Mouse (Mus musculus) liver, embryonic 13.5 days (tissue): ENCODE data around the gene Arl10. TPM values are rescaled to one million over a fixed set of nuclear protein-coding genes. Genes with fewer than 3 reads are reported as not detected.
"Not testable (repeated sequence)": the region's sequence is repeated elsewhere in the genome, so short reads cannot be mapped to it uniquely, and the experiment has no call there.

Source experiments
- ATAC-seq: fragments of 200-750 bp; cut with Nextera tagmentation; 2 replicates; pipeline ENCODE4 v1.8.0; 2017; ENCODE audit warnings: low read depth, mild to moderate bottlenecking, moderate number of reproducible peaks, moderate library complexity
- DNase-seq: peaks from one replicate; pipeline ENCODE4 v3.0.0; 2022
- H3K27ac ChIP-seq: fragments of 300-500 bp; sonication (generic); 2 replicates; pipeline ENCODE4 v1.5.1; 2015; ENCODE audit warnings: moderate library complexity, mild to moderate bottlenecking, inconsistent platforms
- H3K27me3 ChIP-seq: fragments of 300-500 bp; sonication (generic); 2 replicates; pipeline ENCODE4 v1.6.1; 2015; ENCODE audit warnings: mild to moderate bottlenecking, inconsistent platforms
- H3K36me3 ChIP-seq: fragments of 300-500 bp; sonication (generic); 2 replicates; pipeline ENCODE4 v1.6.1; 2015; ENCODE audit warnings: mild to moderate bottlenecking, inconsistent platforms
- H3K4me1 ChIP-seq: fragments of 300-500 bp; sonication (generic); replicated peaks from 2 replicates; pipeline ENCODE4 v1.6.1; 2015; ENCODE audit warnings: inconsistent platforms
- H3K4me2 ChIP-seq: fragments of 300-500 bp; sonication (generic); 2 replicates; pipeline ENCODE4 v1.6.1; 2015; ENCODE audit warnings: inconsistent platforms, mild to moderate bottlenecking, moderate library complexity
- H3K4me3 ChIP-seq: fragments of 300-500 bp; sonication (generic); replicated peaks from 2 replicates; pipeline ENCODE4 v1.5.1; 2015; ENCODE audit warnings: mild to moderate bottlenecking, inconsistent platforms
- H3K9ac ChIP-seq: fragments of 300-500 bp; sonication (generic); 2 replicates; pipeline ENCODE4 v1.6.1; 2015; ENCODE audit warnings: mild to moderate bottlenecking, inconsistent platforms
- H3K9me3 ChIP-seq: fragments of 300-500 bp; sonication (generic); replicated peaks from 2 replicates; pipeline ENCODE4 v1.6.1; 2016; ENCODE audit warnings: inconsistent platforms
- WGBS: fragments of 180-500 bp; shearing (Covaris S2); methylation state at CpG from one replicate; pipeline ENCODE4 v1.1.7; 2015; ENCODE audit not compliant: insufficient replicate concordance; 5-methylcytosine and 5-hydroxymethylcytosine counted together
- polyA plus RNA-seq: library from polyadenylated mRNA; unstranded; fragments of >200 nt; fragmentation: Nextera tagmentation; extraction: Ambion mirVana; gene quantifications from 2 replicates; pipeline ENCODE4 v1.2.1, GENCODE M21; 2015

Gene Arl10
- polyA plus RNA-seq, 1 experiment from 2014 or later = 9.0 TPM

DNA sequence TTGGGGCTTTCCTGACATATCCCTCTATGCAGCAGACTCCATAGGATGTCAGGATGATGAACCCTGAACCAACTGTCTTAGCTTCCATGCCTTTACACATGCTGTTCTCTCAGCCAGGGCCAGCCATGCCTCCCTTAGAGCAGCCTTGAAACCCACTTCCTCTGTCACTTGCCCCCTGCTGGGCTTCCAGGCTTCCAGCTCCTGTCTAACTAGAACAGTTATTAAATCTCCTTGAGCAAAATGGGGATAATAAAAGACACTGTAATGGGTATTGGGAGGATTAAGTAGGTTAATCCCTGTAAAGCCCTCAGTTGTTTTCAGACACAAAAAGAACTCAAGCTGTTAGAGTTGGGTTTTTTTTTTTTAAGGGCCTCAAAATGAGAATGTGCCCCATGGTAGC is 28.7 kb downstream of the Arl10 start:
- H3K4me2 ChIP-seq = no peak overlapping the region
- no peak for ATAC-seq
- no peak overlapping the region for H3K4me3 ChIP-seq
- peaks cover 23% of the 10 kb centered on the region for H3K4me1 ChIP-seq
- H3K27ac ChIP-seq = no peak overlapping the region
- peaks cover 57% of the 10 kb centered on the region for H3K36me3 ChIP-seq
- H3K9me3 ChIP-seq = no peaks in the 10 kb centered on the region
- no peaks in the 10 kb centered on the region for H3K27me3 ChIP-seq
- no peak for DNase-seq
- H3K9ac ChIP-seq = no peak overlapping the region

DNA sequence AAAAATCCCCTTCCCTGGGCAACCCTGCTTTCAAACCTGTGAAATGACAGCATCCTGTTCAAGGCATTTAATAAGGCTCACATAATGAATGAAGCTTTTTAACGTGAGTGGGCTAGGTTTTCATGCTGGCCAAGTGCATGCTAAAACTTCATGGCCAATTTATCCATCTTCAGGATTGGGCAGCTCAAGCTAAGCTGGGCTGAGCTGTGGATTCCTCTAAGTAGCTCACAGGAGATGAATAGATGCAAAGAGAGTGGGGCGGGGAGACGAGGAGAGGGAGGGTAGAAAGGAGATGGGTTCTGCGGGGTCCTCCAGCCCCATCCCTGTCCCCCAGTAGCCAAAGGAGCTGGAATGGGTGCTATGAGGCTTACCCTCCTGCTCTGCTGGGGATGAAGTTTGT is 29.4 kb downstream of the Arl10 start:
- Histone ChIP-seq H3K9ac (no peak overlapping the region), H3K36me3 (peaks cover 49% of the 10 kb centered on the region), H3K27me3 (no peaks in the 10 kb centered on the region), H3K4me2 (no peak overlapping the region), H3K4me3 (no peak overlapping the region), H3K4me1 (peaks cover 30% of the 10 kb centered on the region), H3K27ac (no peak overlapping the region), H3K9me3 (no peaks in the 10 kb centered on the region)
- DNase-seq (no peak), ATAC-seq (no peak)
- 82% methylated on average over 4 of the region's 4 CpGs for WGBS

DNA sequence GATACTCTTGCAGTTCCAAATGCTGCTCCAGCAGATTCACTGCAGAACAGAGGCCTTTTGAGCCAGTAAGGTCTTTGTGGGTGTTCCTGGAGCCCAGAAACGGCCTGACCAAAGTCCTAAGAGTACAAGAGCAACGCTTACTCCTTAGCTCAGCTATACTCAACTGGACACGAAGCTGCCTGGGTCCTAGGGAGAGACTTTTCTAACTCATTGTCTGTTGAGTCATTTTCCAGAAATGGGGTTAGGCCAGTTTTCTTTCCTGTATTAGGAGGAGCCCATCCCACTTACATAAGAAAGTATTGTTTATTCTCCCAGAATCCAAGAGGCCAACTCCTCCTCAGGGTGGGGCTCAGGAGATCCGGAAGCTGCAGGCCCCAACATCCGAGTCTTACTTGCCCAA is 30.6 kb downstream of the Arl10 start:
- peaks cover 41% of the 10 kb centered on the region for H3K36me3 ChIP-seq
- no peaks in the 10 kb centered on the region for H3K9me3 ChIP-seq
- no peak overlapping the region for H3K9ac ChIP-seq
- ATAC-seq (no peak), DNase-seq (no peak)
- peaks cover 42% of the 10 kb centered on the region for H3K4me1 ChIP-seq
- no peaks in the 10 kb centered on the region for H3K27me3 ChIP-seq
- no peak overlapping the region for H3K4me2 ChIP-seq
- WGBS = 84% methylated on average over 5 of the region's 5 CpGs
- no peak overlapping the region for H3K4me3 ChIP-seq
- no peak overlapping the region for H3K27ac ChIP-seq

DNA sequence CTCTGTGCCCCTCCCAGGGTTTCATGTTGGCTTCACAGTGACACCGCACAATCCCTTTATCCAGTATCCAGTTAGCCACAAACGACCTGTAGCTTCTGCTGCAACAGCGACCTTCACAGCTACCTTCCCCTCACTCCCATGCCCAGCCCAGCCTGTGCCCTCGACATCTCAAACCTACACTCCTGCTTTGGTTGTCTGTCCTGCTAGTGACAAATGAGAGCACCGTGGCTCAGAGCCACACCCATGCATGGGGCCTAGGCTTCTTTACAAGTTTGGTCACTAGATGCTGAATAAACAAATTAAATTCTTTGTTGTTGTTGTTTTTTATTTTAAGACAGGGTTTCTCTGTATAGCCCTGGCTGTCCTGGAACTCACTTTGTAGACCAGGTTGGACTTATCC is 32.4 kb downstream of the Arl10 start:
- Histone ChIP-seq H3K4me3 (peak overlapping the region; percentile 21; the same call in 1 of the 2 replicates), H3K27ac (peak overlapping the region; percentile 81), H3K27me3 (no peaks in the 10 kb centered on the region), H3K9me3 (no peaks in the 10 kb centered on the region), H3K36me3 (peaks cover 36% of the 10 kb centered on the region), H3K4me2 (peak overlapping the region; percentile 96), H3K4me1 (peaks cover 54% of the 10 kb centered on the region), H3K9ac (peak overlapping the region; percentile 48; the same call in 1 of the 2 replicates)
- ATAC-seq = peak; percentile 46; the same call in 1 of the 2 replicates
- DNase-seq = peak; percentile 29
- whole genome bisulfite sequencing = 31% methylated on average over 5 of the region's 5 CpGs

DNA sequence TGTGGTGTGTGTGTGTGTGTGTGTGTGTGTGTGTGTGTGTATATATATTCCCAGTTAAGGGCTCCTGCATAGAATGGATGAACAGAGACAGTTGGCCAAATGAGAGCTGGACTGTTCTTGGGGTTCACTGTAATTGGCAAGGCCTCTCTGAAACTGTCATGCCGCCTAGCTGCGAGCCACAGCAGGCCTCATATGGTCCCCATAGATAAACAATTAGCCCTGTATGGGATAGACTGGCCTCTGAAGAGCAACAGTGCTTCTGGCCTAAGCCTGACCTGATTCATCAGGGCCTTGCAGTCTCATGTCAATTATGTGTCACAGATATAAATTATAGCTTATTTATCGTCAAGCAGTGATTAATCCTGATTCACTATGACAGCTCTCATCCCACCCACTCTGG is 33.2 kb downstream of the Arl10 start:
- DNase-seq = peak; percentile 53
- peaks cover 33% of the 10 kb centered on the region for H3K36me3 ChIP-seq
- H3K9me3 ChIP-seq = no peaks in the 10 kb centered on the region
- H3K4me1 ChIP-seq = peaks cover 54% of the 10 kb centered on the region
- peak overlapping the region; percentile 81 for H3K27ac ChIP-seq
- peak overlapping the region; percentile 88; the same call in 1 of the 2 replicates for H3K4me3 ChIP-seq
- peak overlapping the region; percentile 22; the same call in 1 of the 2 replicates for H3K9ac ChIP-seq
- ATAC-seq = peak; percentile 81
- 40% methylated on average over 3 of the region's 3 CpGs for WGBS
- peak overlapping the region; percentile 96 for H3K4me2 ChIP-seq
- no peaks in the 10 kb centered on the region for H3K27me3 ChIP-seq

DNA sequence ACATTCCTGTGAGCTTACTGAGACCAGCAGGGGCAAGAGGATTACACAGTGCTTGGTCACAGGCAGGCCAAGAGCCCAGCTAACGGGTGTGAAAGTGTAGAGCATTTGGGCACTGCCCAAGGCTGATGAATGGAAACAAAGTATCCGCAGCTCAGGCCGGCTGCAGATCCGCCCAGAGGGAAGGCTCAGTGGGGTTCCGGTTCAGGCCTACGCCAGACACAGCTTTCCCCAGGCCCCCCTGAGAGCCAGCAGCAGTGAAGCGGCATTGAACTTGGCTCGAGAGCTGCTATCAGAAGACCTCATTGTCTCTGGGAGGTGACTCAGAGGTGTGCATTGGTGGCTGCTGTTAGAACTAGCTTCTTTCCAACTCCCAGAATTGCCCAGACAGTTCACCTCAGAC is 33.9 kb downstream of the Arl10 start:
- H3K4me1 ChIP-seq = peaks cover 54% of the 10 kb centered on the region
- peak overlapping the region; percentile 81 for H3K27ac ChIP-seq

DNA sequence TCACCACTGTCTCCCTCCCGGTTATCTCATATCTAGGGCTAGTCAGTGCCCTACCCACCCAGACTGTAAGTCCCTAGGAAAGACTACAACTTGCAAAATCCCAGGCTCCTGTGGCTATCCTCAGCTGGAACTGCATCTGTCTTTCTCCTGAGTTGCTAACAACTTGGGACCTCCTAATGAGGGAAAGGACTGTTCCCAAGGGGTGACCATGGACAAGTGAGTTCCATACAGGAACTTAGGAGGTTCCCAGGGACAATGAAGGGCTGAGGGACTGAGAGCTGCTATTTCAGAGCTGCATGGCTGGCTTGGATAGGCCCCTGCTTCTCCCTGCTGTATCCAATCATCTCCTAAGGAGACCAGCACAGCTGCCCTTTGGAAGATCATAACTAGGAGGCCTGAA is 34.5 kb downstream of the Arl10 start:
- Histone ChIP-seq H3K4me3 (peak overlapping the region; percentile 88), H3K27me3 (no peaks in the 10 kb centered on the region), H3K9me3 (no peaks in the 10 kb centered on the region), H3K4me2 (peak overlapping the region; percentile 96), H3K36me3 (peaks cover 25% of the 10 kb centered on the region), H3K9ac (peak overlapping the region; percentile 94), H3K4me1 (peaks cover 54% of the 10 kb centered on the region), H3K27ac (peak overlapping the region; percentile 81)
- DNase-seq (no peak), ATAC-seq (no peak)
- 26% methylated on average over 1 of the region's 1 CpGs for WGBS

More for the DNA sequence above, 33.9 kb downstream of the Arl10 start:
- H3K36me3 ChIP-seq = peaks cover 31% of the 10 kb centered on the region
- H3K4me2 ChIP-seq = peak overlapping the region; percentile 96
- H3K9ac ChIP-seq = peak overlapping the region; percentile 94
- WGBS = 57% methylated on average over 8 of the region's 8 CpGs
- no peaks in the 10 kb centered on the region for H3K9me3 ChIP-seq
- no peak for DNase-seq
- no peaks in the 10 kb centered on the region for H3K27me3 ChIP-seq
- peak overlapping the region; percentile 88 for H3K4me3 ChIP-seq
- no peak for ATAC-seq

DNA sequence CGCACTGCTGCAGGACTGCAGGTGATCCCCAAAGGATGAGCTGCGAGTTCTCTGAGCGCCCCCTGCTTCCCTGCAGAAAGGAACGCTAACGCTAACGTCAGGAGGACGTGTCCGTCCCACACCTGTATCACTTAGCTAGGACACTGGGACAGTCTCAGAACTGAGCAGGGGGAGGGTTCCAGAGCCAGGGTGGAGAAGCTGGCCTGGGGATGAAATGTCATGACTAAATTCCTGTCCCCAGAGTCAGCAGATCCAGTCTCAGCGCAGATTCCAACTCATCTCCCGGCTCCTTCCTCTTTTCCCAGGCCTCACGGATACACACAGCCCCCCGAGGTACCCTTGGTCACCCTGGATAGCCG is 35.8 kb downstream of the Arl10 start:
- peaks cover 54% of the 10 kb centered on the region for H3K4me1 ChIP-seq
- no peaks in the 10 kb centered on the region for H3K9me3 ChIP-seq
- peaks cover 14% of the 10 kb centered on the region; the same call in 1 of the 2 replicates for H3K36me3 ChIP-seq
- DNase-seq = no peak
- H3K4me3 ChIP-seq = peak overlapping the region; percentile 88
- peak overlapping the region; percentile 96 for H3K4me2 ChIP-seq
- no peaks in the 10 kb centered on the region for H3K27me3 ChIP-seq
- WGBS = 16% methylated on average over 13 of the region's 13 CpGs
- peak overlapping the region; percentile 85 for H3K27ac ChIP-seq
- peak overlapping the region; percentile 94 for H3K9ac ChIP-seq
- ATAC-seq = peak; percentile 27; the same call in 1 of the 2 replicates

DNA sequence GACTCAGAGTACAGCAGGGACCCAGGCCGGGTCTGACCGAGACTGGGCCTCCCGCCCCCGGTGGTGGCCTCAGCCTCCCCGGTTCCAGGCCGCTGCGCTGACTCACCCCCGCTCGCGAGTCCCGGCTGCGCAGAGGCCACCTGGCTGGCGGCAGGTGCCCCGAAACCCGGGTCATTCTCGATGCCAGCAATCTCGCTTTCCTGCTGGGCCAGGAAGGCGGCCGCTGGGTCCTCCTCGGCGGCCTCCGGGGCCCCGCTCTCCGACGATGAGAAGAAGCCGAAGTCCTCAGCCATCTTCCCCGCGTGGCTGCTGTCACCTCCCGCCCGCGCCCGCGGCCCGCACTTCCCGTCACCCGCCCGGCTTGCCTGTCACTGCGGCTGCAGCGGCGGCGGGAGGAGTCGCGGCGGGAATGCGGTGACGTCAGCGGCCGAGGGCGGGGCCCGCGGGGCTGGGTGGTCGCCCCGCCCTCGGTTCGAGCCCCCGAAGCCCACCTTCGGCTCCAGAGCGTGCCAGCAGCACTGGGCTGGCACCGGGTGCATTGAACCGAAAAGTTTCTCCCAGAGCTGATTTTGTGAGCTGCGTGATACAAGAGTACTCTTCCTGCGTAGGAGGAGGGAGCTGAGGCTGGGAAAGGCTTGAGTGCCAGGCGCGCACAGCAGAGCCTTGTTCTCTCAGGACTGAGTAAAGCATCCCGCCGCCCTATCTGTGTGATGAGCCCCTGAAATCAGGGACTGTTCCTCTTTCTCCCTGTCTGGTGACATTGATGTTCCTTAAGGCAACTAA is 36.3 kb downstream of the Arl10 start, which contains the start of gene Cltb:
Gene Cltb (minus strand): TSS at position 373 of the 783 bp plus-strand sequence.
- peak within 1 kb of the TSS; percentile 96 for H3K4me2 ChIP-seq
- H3K9ac ChIP-seq = peak within 1 kb of the TSS; percentile 94
- DNase-seq (peak; percentile 74), ATAC-seq (peak; percentile 72)
- peaks cover 8% of the 10 kb centered on the region; the same call in 1 of the 2 replicates for H3K36me3 ChIP-seq
- H3K4me3 ChIP-seq = peak within 1 kb of the TSS; percentile 88
- H3K9me3 ChIP-seq = no peaks in the 10 kb centered on the region
- peaks cover 53% of the 10 kb centered on the region for H3K4me1 ChIP-seq
- under 1% methylated on average over 66 of the region's 66 CpGs for WGBS
- H3K27ac ChIP-seq = peak within 1 kb of the TSS; percentile 85
- no peaks in the 10 kb centered on the region for H3K27me3 ChIP-seq

DNA sequence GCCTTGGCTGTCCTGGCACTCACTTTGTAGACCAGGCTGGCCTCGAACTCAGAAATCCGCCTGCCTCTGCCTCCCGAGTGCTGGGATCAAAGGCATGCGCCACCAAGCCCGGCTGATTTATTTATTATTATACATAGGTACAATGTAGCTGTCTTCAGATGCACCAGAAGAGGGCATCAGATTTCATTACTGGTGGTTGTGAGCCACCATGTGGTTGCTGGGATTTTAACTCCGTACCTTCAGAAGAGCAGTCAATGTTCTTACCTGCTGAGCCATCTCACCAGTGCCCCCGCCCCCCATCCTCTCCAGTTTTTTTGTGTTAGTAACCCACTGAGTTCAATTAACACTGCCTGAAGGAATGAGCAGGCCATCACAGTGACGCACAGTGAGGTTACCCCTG is 38.3 kb downstream of the Arl10 start:
- H3K9ac ChIP-seq, H3K36me3 ChIP-seq, H3K4me3 ChIP-seq, ATAC-seq, DNase-seq, H3K4me2 ChIP-seq, H3K9me3 ChIP-seq, H3K27ac ChIP-seq, H3K27me3 ChIP-seq: not testable (repeated sequence)
- H3K4me1 ChIP-seq = peaks cover 35% of the 10 kb centered on the region
- WGBS = 74% methylated on average over 8 of the region's 8 CpGs

DNA sequence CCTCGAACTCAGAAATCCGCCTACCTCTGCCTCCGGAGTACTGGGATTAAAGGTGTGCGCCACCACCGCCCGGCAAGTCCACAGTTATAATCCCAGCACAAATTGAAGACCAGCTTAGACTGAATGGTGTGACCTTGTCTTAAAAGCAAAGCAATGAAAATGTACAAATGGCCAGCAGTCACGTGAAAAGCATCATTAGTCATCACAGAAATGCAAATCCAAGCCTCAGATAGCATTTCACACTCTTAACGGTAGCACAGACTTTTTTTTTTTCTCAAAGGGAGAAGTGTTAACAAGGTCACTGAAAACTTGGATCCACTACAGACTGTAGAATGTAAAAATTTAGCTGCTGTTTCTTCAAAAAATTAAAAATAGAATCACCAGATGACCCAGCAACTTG is 41.5 kb downstream of the Arl10 start:
- Histone ChIP-seq H3K4me1 (peaks cover 12% of the 10 kb centered on the region), H3K27me3 (no peaks in the 10 kb centered on the region), H3K9me3 (no peaks in the 10 kb centered on the region), H3K4me2 (no peak overlapping the region), H3K36me3 (no peaks in the 10 kb centered on the region), H3K27ac (no peak overlapping the region), H3K4me3 (no peak overlapping the region), H3K9ac (no peak overlapping the region)
- ATAC-seq (no peak), DNase-seq (no peak)
- 68% methylated on average over 8 of the region's 8 CpGs for WGBS

DNA sequence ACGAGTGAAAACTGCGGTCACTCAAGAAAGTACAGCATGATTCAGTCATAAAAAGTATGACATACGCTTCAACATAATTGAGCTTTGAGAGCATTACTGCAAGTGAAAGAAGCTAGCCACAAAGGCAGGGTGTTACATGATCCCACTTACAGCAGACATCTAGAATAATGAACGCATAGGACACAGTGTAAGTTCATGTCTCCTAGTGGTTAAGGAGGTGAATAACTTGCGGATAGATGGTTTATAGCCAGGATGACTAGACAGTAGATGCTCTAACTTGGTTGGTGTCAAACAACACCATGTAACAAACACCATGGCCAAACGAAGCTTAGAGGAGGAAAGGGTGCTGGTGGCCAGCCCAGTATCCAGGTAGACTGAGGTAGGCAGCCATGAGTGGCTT is 42.2 kb downstream of the Arl10 start:
- ATAC-seq (no peak), DNase-seq (no peak)
- Histone ChIP-seq H3K9me3 (no peaks in the 10 kb centered on the region), H3K36me3 (no peaks in the 10 kb centered on the region), H3K4me1 (peaks cover 6% of the 10 kb centered on the region), H3K4me3 (no peak overlapping the region), H3K27me3 (no peaks in the 10 kb centered on the region), H3K9ac (no peak overlapping the region), H3K4me2 (no peak overlapping the region), H3K27ac (no peak overlapping the region)
- 61% methylated on average over 6 of the region's 6 CpGs for WGBS
